Mouse (Mus musculus) hindbrain, embryonic 16.5 days (tissue): ENCODE results near the gene Lrrc58. TPM values are rescaled to one million over a fixed set of nuclear protein-coding genes. Genes with fewer than 3 reads are reported as not detected.

Experiments used
- ATAC-seq: fragments of 200-750 bp; cut with Nextera tagmentation; 2 replicates; pipeline ENCODE4 v1.8.0; 2017; ENCODE audit warnings: moderate TSS enrichment, moderate library complexity
- H3K27ac ChIP-seq: fragments of 300-500 bp; sonication (generic); 2 replicates; pipeline ENCODE4 v1.5.1; 2014; ENCODE audit warnings: low read depth, mild to moderate bottlenecking, control low read depth, low read length, moderate library complexity
- H3K27me3 ChIP-seq: fragments of 300-500 bp; sonication (generic); replicated peaks from 2 replicates; pipeline ENCODE4 v1.6.1; 2014; ENCODE audit warnings: low read length; ENCODE audit not compliant: control insufficient read depth, insufficient read depth
- H3K36me3 ChIP-seq: fragments of 300-500 bp; sonication (generic); 2 replicates; pipeline ENCODE4 v1.6.1; 2014; ENCODE audit warnings: mild to moderate bottlenecking, low read length, moderate library complexity, mixed read lengths; ENCODE audit not compliant: control insufficient read depth, insufficient read depth
- H3K4me1 ChIP-seq: fragments of 300-500 bp; sonication (generic); 2 replicates; pipeline ENCODE4 v1.6.1; 2014; ENCODE audit warnings: low read depth, low read length; ENCODE audit not compliant: control insufficient read depth, insufficient read depth
- H3K4me2 ChIP-seq: fragments of 300-500 bp; sonication (generic); 2 replicates; pipeline ENCODE4 v1.6.1; 2014; ENCODE audit warnings: mild to moderate bottlenecking, low read length, control low read depth, moderate library complexity
- H3K4me3 ChIP-seq: fragments of 300-500 bp; sonication (generic); 2 replicates; pipeline ENCODE4 v1.5.1; 2014; ENCODE audit warnings: mild to moderate bottlenecking, low read length, control low read depth, moderate library complexity
- H3K9ac ChIP-seq: fragments of 300-500 bp; sonication (generic); 2 replicates; pipeline ENCODE4 v1.6.1; 2014; ENCODE audit warnings: low read depth, mild to moderate bottlenecking, control low read depth, low read length, moderate library complexity
- H3K9me3 ChIP-seq: fragments of 300-500 bp; sonication (generic); 2 replicates; pipeline ENCODE4 v1.6.1; 2014; ENCODE audit warnings: mild to moderate bottlenecking, low read length, moderate library complexity; ENCODE audit not compliant: control insufficient read depth
- WGBS: fragments of 180-500 bp; shearing (Covaris S2); extraction: QIAGEN DNeasy Blood & Tissue Kit; methylation state at CpG from one replicate; pipeline ENCODE4 v1.1.7; 2014; 5-methylcytosine and 5-hydroxymethylcytosine counted together
- polyA plus RNA-seq: library from polyadenylated mRNA; unstranded; fragments of >200 nt; fragmentation: Nextera tagmentation; extraction: Ambion mirVana; gene quantifications from 2 replicates; pipeline ENCODE4 v1.2.1, GENCODE M21; 2015

Lrrc58 gene
- polyA plus RNA-seq, 1 experiment from 2014 or later = 45.3 TPM

DNA sequence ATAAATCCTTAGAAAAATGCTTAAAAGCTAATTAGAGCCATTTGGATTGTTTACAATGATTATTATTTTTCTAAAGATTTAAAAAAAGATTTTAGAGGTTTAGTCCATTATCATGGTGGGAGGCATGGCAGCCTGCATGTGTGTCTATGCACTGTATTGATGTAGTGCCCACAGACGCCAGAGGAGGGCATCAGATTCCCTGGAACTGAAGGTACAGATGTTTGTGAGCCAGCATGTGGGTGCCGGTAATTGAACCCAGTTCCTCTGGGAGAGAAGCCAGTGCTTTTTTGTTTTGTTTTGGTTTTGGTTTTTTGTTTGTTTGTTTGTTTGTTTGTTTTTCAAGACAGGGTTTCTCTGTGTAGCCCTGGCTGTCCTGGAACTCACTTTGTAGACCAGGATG lies 61.4 kb downstream of the Lrrc58 start:
- Histone ChIP-seq H3K4me1 (peaks cover 8% of the 10 kb centered on the region), H3K9me3 (no peaks in the 10 kb centered on the region), H3K27me3 (no peaks in the 10 kb centered on the region), H3K9ac (no peak overlapping the region), H3K4me3 (no peak overlapping the region), H3K4me2 (no peak overlapping the region), H3K36me3 (no peaks in the 10 kb centered on the region), H3K27ac (no peak overlapping the region)
- WGBS = 90% methylated on average over 2 of the region's 2 CpGs
- no peak for ATAC-seq

DNA sequence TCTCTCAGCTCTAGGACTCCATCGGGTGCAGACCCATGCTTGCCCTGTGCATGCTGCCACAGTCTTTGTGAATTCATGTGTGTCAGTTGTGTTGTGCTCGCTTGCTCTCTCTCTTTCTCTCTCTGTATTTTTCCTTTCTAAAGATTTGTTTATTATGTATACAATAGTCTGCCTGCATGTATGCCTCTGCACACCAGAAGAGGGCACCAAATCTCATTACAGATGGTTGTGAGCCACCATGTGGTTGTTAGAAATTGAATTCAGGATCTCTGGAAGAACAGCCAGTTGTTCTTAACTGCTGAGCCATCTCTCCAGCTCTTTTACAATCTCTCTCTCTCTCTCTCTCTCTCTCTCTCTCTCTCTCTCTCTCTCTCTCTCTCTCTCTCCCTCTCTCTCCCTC lies 66.7 kb downstream of the Lrrc58 start:
- Histone ChIP-seq H3K27me3 (no peaks in the 10 kb centered on the region), H3K27ac (no peak overlapping the region), H3K36me3 (no peaks in the 10 kb centered on the region), H3K9me3 (no peaks in the 10 kb centered on the region), H3K9ac (no peak overlapping the region), H3K4me3 (no peak overlapping the region), H3K4me2 (no peak overlapping the region), H3K4me1 (peaks cover 14% of the 10 kb centered on the region)
- no peak for ATAC-seq
- WGBS = 86% methylated on average over 2 of the region's 2 CpGs

DNA sequence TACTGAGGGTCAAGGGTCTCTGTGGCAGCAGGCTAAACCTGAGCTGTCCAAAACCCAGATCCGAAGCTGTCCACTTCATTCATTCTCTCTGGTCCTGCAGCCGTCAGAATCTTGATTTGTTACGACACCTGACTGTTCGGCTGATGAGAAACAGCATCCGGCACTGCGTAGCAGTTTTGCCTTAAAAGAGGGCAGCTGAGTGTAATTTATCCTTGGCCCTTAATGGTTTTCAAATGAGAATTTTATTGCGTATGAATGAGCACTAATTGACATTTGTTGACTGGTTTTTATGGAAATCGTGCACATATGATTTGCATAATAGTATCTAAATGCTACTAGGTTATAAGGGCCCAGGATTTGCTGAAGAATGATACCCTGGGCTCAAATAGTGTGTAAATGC lies 69.1 kb downstream of the Lrrc58 start:
- ATAC-seq = no peak
- 64% methylated on average over 8 of the region's 8 CpGs for WGBS
- H3K4me3 ChIP-seq = no peak overlapping the region
- peak overlapping the region; percentile 27; the same call in 1 of the 2 replicates for H3K27ac ChIP-seq
- H3K9ac ChIP-seq = no peak overlapping the region
- H3K9me3 ChIP-seq = no peaks in the 10 kb centered on the region
- H3K4me1 ChIP-seq = peaks cover 14% of the 10 kb centered on the region
- H3K4me2 ChIP-seq = no peak overlapping the region
- H3K36me3 ChIP-seq = no peaks in the 10 kb centered on the region
- H3K27me3 ChIP-seq = no peaks in the 10 kb centered on the region

Other genes with a start within 250 kb of the Lrrc58 start
- gene Ndufb4, start 213.9 kb upstream of the Lrrc58 start, polyA plus RNA-seq = 48.5 and 64.7 TPM in 2 replicates
- gene Fstl1, start 91.5 kb upstream of the Lrrc58 start, polyA plus RNA-seq = 81.2 and 110 TPM in 2 replicates
- gene Gm36028, start 7.2 kb upstream of the Lrrc58 start, polyA plus RNA-seq = 0.19 TPM in 1 of 2 replicates, not detected in the other
- 3.2 and 3.9 TPM in 2 replicates for gene Gpr156, start 48.1 kb downstream of the Lrrc58 start, polyA plus RNA-seq
- gene Gsk3b, start 220.6 kb downstream of the Lrrc58 start, polyA plus RNA-seq = 123 and 131 TPM in 2 replicates